Mouse (Mus musculus) thymus, postnatal 4 days (tissue): ENCODE measurements around the gene Robo3.

Experiments used
- DNase-seq: peaks from one replicate; pipeline ENCODE4 v3.0.0; 2021

Gene Robo3

GRCm38 (mm10) chr9:37432720-37433421 lies at the start of gene Robo3:
Gene Robo3 (minus strand): TSS chr9:37433246.
- DNase-seq: no peak

DNA sequence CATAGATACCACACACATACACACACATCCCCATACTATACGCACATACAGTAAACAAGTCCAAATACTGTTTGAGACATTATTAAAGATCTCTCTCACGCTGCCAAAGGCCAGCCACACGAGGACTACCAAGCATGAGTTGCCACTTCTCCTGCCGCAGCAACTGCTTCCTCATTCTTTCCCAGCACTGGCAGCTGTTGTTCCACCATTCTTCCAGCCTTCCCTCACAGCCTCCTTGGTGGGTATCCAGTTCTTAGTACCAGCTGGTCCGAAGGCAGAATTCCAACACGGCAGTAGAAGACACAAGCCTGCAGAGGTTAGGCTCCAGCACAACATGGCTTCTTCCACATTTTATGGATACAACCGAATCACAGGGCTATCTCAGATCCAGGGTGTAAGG lies 41.9 kb upstream of the Robo3 start:
- no peak for DNase-seq

DNA sequence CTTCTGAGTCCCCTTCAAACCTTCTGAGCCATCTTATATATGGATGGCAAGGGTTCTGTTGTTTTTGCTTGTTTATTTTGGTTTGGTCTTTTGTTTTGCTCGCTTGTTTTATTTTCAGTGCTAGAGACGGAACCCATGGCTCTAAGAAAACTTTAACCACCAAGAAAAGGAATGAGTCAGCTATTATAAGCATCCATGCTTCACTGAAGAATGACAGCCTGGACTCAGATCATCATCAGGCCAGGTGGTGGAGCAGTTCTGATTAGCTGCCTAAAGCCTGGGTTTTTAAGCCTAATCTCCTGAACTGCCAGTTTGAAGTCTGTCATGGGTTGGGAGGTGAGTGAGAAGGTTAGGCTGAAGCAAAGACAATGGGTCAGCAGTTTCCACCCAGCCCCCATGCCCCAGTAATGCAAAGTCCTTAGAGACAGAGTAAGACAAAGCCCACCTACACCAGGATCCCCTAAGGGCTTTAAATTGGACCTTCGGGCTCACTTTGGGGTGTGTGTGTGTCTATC lies 40.6 kb upstream of the Robo3 start:
- no peak for DNase-seq

DNA sequence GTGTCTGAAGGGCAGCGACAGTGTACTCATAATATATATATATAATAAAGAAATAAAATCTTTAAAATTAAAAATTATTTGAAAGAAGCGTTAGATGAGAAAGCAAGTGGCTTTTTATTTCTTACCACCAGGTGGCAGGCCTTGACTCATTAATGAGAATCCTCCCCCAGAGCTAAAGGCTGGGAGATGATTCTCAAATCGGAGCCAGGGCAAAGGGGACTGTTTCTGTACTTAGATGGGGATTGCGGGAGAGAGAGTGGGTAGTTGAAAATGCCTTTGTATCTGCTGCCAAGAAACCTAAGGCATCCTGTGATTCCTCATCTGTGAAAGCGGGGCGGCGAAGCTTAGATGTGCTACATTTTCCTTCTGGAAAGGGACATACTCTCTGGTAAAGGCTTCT lies 29.7 kb upstream of the Robo3 start:
- DNase-seq: peak; percentile 46

- DNase-seq: no peak
Observed at GRCm38 (mm10) chr9:37461571-37461970, 28.5 kb upstream of the Robo3 start.

GRCm38 (mm10) chr9:37460961-37461340 lies 27.9 kb upstream of the Robo3 start:
- no peak for DNase-seq

DNA sequence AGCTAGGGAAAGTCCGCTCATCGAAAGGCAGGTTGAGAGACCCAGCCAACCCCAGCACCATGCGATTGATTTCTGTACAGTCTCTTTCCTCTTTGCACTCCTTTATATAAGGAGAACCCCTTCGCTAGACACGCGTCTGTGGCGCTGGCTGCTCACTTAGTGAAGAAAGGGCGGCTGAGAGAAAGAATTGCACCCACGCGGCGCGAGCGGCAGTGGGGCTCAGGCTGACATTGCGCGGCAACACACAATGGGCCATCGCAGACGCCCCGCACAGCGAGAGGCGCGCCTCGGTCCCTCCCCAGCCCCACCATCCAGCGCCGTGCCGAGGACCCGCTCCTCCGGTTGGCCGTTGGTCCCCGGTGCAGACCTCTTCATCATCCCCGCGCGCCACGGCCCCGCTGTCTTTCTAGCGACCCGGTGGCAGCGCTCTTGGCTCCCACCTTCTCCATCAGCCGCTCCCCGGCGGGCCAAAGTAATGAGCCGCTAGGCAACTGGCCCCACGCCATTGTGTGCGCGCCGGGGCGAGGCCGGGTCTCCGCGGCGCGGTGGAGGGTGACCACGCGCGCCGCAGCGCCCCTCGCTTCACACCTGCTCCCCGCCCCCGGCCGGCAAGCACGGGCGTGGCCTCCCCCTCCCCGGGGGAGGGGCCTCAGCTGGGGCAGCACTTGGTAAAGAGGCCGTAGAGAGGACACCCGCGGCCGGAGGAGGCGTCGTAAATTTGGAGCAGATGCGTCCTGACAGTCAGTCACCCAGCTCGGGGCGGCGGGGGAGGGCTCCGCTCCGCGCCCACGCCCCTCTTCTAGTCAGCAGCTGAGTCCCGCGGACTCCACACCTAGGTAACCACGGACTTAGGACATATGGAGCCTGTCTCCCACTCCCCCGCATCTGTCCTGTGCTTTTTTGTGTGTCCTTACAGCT lies 27.3 kb upstream of the Robo3 start:
- DNase-seq: peak; percentile 28

GRCm38 (mm10) chr9:37459665-37460042 lies 26.6 kb upstream of the Robo3 start:
- DNase-seq: no peak

- no peak for DNase-seq
Observed at GRCm38 (mm10) chr9:37457151-37457550, 24.1 kb upstream of the Robo3 start.

DNA sequence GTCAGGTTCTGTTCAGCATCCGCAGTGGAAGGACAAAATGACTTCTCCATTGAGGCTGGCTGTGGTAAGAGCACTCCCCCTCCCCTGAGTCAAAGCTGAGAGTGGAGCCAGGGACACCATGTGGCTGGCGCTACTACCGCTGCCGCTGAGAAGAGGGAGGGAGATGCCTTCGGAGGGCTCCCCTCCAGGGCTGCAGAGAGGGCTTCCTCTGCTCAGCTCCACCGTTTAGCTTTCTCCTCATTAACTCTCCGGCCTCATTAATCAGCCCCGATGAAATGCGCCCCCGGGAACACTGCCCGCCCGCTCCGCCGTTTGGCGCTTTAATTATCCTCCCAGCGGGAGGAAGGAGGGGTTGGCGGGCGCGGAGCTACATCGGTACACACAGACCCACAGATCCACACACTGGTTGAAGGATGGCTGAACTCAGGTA lies 23.4 kb upstream of the Robo3 start:
- DNase-seq: no peak

DNA sequence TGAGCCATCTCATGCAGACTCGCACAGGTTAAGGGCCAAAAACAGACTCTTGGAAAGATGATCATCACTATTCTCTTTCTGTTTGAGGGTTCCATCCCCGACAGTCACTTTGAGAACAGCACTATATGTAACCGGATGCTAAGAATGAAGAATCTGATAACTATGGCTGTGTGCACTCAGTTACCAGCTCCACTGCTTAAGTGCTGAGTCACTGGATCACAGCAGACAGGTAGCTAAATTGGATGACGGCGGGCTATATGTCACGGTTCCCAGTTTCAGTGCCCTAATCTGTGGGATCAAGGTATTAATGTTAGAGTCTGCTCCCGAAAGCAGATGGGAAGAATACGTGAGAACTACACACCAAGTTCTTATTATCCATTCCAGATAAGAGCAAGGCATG lies 22.8 kb upstream of the Robo3 start:
- no peak for DNase-seq

- DNase-seq: no peak
Observed at GRCm38 (mm10) chr9:37454991-37455390, 21.9 kb upstream of the Robo3 start.

- no peak for DNase-seq
Observed at GRCm38 (mm10) chr9:37454011-37454492, 21.0 kb upstream of the Robo3 start.

DNA sequence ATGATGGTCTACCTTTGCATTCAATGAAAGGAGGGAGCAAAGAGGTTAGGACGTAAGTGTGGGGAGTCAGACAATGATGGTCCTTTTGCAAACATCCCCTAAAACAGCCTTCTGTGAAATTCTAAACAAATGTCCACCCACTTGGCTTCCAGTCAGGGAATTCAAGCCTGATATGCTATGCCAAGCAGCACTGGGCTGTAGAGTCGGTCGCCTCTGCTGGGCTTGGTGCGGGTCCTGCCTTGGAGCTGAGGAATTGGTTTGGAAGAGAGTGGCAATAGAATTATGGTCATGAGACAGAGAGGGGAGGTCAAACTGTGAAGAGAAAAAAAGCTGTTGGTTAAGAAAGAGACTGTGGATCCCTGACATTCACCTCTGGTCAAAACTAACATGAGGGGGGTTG lies 20.3 kb upstream of the Robo3 start:
- DNase-seq: no peak

DNA sequence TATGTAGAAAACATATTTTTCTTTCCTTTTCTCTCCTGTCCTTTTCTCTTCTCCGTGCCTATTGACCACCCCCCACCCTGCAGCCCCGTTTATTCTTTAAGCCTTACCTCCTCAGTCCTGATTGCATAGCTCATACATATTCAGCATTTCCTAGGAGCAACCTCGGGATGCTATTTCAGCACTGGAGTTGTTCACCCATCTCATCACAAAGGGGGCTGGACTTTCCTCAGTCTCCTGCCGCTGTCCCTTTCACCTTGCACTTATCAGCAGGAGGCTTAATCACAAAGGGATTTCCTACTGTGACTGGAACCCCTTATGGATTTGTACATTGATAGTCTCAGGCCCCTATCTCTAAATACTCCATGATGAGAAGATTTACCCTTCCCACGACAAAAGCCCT lies 19.4 kb upstream of the Robo3 start:
- DNase-seq: no peak

DNA sequence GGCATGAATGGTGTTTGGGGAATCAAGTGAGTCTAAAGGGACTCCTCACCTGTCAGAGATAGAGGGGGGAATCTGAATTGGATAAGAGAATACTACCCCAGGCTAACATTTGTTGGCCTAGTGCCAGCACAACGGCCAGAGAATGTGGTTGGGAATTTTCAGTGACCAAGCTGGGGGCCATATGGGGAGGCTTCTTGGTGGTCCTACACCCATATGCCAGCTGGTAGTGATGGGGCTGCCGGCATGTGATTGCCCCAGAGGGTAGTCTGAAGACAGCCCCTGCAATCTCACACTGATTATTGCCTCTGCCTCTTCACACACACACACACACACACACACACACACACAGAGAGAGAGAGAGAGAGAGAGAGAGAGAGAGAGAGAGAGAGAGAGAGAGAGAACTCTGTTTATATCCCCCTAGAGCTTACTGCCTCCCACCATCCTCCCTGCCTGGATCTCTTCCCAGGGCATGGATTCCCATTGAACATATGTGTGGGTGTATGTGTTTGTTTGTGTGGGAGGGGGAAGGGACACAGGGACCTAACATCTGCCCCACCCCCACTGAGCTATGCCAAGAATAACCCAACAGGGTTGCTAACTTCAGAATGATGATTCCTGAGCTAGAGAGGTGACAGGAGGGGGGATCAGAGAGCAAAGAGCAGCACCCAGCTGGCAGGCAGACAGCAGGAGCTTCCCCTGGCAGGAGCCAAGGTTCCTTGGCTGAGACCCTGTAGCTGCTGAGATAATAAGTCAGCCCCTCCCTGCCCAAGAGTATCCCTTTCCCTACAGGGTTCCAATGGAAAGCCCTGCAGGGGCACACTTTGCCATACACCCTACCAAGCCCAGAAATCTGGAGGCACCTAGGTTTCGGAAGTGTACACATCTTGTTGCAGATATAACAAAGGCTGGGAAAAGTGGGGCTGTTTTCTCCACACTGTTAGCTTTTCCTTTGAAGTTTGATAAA lies 5.0 kb upstream of the Robo3 start:
- no peak for DNase-seq

DNA sequence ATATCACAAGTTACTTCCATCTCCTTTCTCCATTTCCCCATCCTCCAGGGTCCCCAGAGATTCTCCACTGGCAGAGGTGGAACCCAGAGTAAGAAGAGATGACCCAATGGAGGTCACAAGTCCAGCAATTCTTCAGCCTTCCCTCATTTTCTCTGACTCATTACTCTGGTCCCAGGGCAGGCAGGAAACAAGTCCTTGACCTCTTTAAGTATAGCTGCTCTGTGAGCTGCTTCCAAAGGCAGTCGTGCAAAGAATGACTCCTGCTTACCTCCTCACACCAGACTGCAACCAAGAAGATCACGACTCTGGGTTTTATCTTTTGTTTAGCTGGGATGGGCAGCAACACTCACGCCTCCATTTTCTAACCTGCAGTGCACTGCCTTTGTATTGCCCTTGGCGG lies 2.6 kb upstream of the Robo3 start:
- no peak for DNase-seq

GRCm38 (mm10) chr9:37434932-37435331 lies 1.9 kb upstream of the Robo3 start:
- DNase-seq: no peak

GRCm38 (mm10) chr9:37433823-37434560 lies 946 bp upstream of the Robo3 start:
- no peak for DNase-seq

DNA sequence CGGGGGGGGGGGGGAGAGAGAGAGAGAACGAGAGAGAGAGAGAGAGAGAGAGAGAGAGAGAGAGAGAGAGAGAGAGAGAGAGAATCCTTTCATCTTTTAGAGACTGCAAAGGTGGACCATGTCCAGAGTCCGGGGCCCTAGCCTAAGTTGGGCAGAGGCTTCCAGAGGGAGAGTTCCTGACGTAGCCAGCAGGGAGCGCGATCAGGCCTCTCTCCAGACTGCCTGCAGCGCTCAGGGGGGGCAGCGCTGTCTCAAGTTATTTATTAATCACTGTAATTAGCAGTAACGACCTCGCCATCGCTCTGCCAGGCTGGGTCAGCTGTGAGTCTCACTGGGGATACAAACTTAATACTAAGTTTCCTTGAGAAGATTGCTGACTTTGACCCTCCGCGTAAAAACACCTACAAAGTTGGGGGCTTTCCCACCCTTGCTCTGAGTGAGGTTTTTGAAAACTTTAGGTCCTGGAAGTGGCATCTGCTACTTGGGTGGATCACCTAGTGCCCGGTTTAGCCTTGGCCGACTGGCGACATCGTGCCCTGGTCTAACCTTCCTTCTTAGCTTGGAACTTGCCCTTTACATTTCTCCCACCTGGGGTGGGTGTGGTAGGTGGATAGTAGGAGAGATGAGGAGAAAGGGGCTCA lies 900 bp downstream of the Robo3 start:
- peak; percentile 47 for DNase-seq

DNA sequence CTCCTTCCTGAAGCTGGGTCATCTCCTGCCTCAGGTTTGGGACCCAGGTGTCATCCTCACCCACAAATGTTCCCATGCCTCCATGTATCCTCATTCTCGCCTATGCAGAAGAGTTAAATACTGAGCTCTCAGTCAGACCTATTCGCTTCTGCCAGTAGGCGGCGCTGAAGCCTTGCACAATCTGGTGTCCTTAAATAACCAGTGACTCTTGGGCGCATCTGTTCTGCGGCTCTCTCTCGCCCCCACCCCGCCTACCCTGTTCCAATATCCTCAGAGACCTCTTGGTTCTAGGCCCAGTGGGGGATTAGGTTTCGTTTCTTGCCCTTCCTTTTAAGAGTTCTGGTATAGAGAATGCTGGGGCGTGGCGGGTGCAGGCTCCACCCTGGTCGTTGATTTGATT lies 2.5 kb downstream of the Robo3 start:
- peak; percentile 91 for DNase-seq
